Mouse (Mus musculus) hematopoietic multipotent progenitor cell, adult 10-12 weeks (in vitro differentiated cells): Measurements from ENCODE around the gene Ccar1. TPM values are rescaled to one million over a fixed set of nuclear protein-coding genes. Genes with fewer than 3 reads are reported as not detected.

Experiments
- polyA plus RNA-seq: library from polyadenylated mRNA; stranded (reverse); fragments of >175 nt; gene quantifications from 2 replicates; pipeline ENCODE4 v1.2.3, GENCODE M21; 2012; ENCODE audit warnings: low replicate concordance

Ccar1 gene
- polyA plus RNA-seq: 2.2 and 13.8 TPM in 2 replicates

GRCm38 (mm10) chr10:62792177-62793090 lies at the start of gene Ccar1:
Gene Ccar1 (minus strand): TSS chr10:62792286.

GRCm38 (mm10) chr10:62725771-62726687 lies 66.1 kb downstream of the Ccar1 start, which contains the start of gene Stox1:
Gene Stox1 (minus strand): TSS chr10:62726128.

Other genes starting within 250 kb of the Ccar1 start
- gene Kif1bp, start 213.8 kb downstream of the Ccar1 start, polyA plus RNA-seq: 8.6 and 13.2 TPM in 2 replicates
- gene Ddx21, start 190.0 kb downstream of the Ccar1 start, polyA plus RNA-seq: 43.2 and 49.2 TPM in 2 replicates
- 41.4 and 59.3 TPM in 2 replicates for gene Ddx50, start 141.1 kb downstream of the Ccar1 start, polyA plus RNA-seq
- 0.04 and 0.06 TPM in 2 replicates for gene Stox1, start 66.2 kb downstream of the Ccar1 start, polyA plus RNA-seq
- gene Tet1, start 116.7 kb upstream of the Ccar1 start, polyA plus RNA-seq: 0.08 and 0.39 TPM in 2 replicates
- gene Slc25a16, start 128.3 kb upstream of the Ccar1 start, polyA plus RNA-seq: 8.8 and 20.5 TPM in 2 replicates
- 6.0 and 9.1 TPM in 2 replicates for gene Dna2, start 154.7 kb upstream of the Ccar1 start, polyA plus RNA-seq
- gene Rufy2, start 187.9 kb upstream of the Ccar1 start, polyA plus RNA-seq: 3.9 and 4.1 TPM in 2 replicates
- 15.2 and 16.7 TPM in 2 replicates for gene Hnrnph3, start 231.9 kb upstream of the Ccar1 start, polyA plus RNA-seq
- gene Pbld2, start 232.0 kb upstream of the Ccar1 start, polyA plus RNA-seq: not detected in 2 replicates